Mouse (Mus musculus): ENCODE data around the gene Kcnb1.

Kcnb1 gene

DNA sequence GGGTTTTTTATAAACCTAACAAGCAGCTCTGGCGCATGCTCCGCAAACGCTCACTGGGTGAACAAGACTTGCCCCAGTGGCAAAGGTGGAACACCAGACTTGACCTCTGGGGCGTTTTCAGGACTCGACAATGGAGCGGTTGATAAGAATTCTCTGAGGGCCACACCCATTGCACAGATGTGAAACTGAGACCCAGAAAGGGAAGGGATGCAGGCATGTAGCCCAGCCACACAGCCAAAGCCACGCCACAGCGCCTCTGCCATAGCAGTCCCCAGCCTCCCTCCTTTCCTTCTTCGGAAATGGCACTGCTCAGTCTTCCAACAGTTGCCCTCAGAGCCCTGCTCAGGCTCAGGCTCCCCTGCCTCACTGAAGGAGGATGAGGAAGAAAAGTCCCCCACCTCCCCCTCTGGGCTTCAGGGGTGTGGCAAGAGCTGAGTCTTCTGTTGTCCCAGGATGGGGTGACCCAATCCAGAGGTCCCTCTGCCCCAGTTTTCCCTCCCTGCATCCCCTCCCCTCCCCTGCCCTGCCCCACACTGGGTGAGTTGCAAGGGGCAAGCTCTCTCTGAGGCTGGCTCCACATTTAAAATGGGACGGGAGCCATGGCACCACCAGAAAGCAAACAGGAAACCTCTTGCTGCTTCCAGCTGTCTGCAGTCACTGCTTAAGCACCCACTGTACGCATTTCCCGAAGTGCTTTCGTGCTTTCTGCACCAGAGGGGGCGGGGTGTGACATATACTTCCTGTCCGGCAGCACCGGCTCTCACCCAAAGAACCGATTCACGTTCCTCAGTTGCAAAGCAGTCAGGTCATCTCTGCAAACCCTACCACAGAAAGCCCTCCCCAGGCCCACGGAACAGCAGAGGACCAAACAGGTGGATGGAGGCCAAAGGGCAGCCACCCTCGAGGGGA is 61.0 kb downstream of the Kcnb1 start:
- ATAC-seq (ENCODE audit: low TSS enrichment) = no peak

DNA sequence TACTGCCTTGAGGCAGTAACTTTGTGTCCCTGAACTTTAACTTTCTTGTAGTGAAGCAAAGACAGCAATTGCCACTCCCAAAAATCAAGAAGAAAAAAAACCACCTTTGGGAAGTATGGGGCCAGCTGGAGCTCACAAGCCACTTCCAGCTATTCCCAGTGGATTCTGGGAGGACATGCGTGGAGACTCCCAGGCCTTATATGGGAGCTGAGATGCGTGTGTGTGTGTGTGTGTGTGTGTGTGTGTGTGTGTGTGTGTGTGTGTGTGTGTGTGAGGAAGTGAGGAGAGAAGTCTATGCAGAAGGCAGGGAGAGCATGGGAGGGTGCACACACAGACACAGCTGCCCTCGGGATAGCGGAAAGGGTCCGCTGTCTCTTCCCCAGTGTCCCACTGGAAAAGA is 62.6 kb downstream of the Kcnb1 start:
- no peak for ATAC-seq (ENCODE audit: low TSS enrichment)

DNA sequence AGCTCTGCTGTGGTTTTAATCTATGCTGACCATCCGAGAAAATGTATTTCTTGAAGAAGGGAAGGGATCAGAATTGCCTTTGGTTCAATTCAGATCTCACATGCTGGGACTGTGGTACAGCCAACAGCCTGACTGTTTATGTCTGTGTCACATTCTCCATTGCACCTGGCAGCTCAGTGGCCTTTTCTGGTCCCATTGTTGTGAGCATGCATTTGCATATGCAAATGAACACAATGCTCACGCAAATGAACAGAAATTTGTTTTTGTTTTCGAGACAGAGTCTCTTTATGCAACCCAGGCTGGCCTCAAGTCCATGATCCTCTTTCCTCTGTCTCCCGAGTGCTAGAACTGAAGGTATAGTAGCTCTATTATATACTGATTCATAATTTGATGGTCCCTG is 64.2 kb downstream of the Kcnb1 start:
- ATAC-seq (ENCODE audit: low TSS enrichment) = no peak

DNA sequence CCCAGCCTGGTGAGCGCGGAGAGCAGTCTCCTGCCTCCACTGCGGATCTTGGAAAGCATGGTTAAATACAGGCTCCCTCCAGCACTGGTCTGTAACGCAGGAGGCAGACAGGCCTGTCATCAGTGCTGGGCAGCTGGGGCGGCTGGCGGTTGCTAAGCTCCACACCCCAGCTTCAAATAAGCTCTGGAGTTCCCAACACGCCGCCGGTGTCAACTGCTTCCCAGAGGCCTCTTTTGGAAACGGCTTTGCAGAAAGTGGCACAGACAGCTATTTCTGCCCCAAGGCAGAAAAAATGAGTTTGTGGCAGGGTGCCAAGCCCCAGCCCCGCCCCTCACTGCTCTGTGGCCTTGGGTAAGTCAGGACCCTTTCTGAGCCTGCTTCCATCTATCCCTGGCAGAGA is 66.0 kb downstream of the Kcnb1 start:
- peak; percentile 66 for ATAC-seq (ENCODE audit: low TSS enrichment)

DNA sequence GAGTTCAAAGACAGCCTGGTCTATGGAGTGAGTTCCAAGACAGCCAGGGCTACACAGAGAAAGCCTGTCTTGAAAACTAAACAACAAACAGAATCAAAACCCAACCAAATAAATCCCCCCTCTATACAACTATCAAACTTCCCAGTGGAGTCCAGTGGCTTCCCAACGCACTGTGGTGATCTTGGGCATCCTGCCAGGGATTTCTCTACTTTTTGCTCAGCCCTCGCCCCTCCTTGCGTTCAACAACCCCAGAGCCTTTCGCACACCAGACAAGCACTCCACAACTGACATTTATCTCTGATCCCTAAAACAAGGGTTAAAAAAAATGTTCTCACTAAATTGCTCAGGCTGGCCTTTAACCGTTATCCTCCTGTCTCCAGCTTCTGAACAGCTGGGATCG is 67.2 kb downstream of the Kcnb1 start:
- ATAC-seq (ENCODE audit: low TSS enrichment) = no peak

DNA sequence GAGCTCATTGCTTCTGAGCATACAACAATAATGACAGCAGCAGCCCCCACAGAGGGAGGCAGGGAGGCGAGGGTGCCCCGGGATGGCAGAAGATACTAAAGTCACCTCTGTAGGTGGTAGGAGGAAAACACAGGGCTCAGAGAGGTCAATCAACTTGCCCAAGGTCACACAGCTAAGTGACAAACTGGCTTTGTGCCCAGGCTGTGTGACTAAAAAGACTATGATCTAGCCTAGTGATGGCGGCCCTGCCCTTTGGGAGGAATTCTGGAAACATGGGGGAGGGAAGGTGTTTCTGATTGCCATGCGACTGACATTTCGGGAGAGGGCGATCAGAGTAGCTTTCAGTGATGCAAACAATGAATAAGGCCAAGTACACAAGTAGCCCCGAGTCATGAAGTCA is 68.0 kb downstream of the Kcnb1 start:
- ATAC-seq (ENCODE audit: low TSS enrichment) = no peak

DNA sequence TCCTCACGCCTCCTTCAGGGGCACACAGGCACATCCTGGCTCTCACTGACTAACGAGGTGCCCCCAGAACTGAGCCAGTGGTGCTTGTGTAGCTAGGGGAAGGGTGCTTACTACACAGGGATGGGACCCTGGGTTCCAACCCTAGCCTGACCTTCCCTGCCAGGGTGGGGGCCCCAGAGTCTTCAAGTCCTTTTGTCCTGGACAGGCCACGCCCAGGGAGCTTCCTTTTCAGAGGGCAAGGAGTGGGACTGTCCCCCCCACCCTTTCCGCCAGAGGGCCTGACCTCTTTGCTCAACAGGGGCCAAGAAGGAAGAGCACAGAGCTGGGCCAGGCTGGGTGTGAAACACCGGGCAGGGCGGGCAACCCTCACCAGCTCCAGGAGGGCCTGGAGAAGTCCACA is 68.7 kb downstream of the Kcnb1 start:
- no peak for ATAC-seq (ENCODE audit: low TSS enrichment)

DNA sequence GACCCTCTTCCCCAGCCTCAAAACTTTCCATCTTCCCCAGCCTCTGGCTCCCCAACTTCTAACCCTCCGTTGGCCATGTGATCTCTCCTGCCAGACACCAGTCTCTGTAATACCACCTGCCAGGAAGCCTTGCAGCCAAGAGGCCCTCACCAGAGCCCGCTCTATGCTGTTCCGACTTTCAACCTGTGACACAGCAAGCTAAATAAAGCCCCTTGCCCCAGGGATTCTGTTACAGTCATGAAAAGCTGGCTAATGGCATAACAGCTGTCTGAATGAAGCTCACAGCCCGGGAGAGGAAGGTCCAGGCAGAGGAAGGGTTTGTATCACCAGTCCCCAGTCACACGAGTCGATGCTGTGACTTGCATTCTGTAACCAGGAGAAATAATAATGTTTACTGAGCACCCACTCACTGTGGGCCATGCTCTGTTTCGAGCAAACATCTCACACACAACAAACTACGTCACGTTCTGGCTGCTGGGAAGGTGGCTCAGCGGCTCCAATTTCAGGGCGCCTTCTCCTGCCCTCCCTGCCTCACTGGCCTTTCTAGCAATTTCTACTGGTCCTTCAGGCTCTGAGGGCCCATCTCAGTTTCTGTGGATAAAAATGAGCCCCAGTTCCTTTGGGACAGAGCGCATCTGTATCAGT is 69.6 kb downstream of the Kcnb1 start:
- ATAC-seq (ENCODE audit: low TSS enrichment) = no peak

DNA sequence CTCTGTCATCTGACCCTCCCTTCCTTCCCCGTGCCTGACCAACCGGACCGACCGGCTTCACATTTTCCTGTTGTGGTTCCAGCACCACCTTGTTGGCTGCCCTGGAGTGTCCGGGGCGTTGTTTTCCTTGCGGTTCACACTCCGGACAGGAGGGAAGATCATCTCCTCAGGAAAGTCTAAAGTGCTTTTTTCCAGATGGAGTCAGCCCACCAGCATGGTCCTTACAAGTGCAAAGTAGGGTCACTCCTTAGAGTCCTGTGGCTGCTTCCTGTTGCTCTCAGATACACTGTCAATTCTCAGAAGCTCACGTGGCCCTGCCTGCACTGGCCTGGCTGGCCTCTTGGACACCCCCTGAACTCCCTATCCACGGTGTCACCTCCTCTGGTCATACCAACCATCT is 71.9 kb downstream of the Kcnb1 start:
- no peak for ATAC-seq (ENCODE audit: low TSS enrichment)

DNA sequence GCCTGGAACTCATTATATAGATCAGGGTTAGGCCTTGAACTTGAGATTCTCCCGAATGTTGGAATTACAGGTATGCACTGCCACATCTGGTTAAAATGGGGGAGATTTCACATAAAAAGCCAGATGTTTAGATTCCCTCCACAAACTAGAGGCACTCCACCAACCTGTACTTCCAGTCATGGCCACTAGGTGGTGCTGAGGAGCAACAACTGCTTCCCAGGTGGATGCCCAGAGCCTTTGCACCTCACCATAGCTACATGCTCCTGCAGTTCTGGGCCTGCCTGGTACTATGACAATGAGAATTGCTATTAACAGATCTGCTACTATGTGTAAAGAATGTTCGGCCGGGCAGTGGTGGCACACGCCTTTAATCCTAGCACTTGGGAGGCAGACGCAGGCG is 77.2 kb downstream of the Kcnb1 start:
- peak; percentile 59 for ATAC-seq (ENCODE audit: low TSS enrichment)

DNA sequence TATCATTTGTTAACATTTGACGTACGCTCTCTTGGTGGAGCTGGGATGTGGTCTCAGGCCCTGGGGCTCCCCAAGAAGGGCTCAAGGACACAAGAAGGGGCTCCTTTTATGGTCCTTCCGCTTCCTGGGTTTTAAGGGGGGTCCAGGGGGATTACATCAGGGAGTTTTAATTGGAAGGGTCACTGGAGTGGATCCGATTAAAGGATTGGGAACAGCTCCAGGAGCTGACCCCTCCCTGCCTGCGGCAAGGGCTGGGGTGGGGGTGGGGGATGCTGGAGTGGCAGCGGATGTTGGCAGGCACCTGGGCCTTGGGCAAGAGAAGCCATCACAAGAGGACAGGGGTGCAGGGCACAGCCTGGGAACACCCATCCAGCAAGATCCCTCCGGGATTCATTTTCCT is 77.7 kb downstream of the Kcnb1 start:
- ATAC-seq (ENCODE audit: low TSS enrichment) = no peak

DNA sequence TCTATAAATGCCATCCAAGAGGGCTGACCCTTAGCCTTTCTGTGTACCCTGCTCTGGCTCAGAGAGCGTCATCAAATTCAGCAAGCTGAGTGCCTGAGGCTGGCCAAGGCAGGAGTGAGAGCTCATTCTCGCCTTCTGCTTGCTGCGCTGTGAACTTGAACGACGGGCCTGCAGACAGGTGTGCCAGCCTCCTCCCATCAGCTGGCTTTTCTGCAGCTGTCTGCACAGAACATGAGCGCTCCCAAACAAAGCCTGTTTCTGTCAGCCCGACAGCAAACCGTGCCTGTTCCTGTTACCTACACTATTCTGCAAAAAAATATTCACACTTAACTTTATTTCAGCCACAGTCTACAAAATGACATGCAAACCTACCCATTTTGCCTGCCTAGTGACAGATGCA is 80.4 kb downstream of the Kcnb1 start:
- ATAC-seq (ENCODE audit: low TSS enrichment) = 0 out of 2 replicates have a peak, but pooled peaks have one; percentile 13

DNA sequence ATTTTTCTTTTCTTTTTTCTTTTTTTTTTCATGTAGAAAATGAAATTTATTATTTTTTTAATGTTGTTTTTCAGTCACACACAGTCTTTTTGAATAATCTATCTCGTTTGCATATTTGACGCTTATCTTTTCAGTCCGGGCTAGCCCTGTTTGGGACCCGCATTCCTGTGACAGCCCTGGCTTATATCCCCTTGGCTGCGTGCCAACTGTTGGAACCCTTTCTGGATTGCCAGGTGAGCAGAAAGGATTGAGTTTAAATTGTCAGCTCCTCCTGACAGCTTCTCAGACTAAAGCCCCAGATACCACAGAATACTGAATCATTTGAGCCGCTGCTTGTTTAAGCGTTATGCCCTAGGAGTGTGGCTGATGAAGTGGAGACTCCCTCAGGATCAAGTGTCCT is 86.4 kb downstream of the Kcnb1 start:
- no peak for ATAC-seq (ENCODE audit: low TSS enrichment)

DNA sequence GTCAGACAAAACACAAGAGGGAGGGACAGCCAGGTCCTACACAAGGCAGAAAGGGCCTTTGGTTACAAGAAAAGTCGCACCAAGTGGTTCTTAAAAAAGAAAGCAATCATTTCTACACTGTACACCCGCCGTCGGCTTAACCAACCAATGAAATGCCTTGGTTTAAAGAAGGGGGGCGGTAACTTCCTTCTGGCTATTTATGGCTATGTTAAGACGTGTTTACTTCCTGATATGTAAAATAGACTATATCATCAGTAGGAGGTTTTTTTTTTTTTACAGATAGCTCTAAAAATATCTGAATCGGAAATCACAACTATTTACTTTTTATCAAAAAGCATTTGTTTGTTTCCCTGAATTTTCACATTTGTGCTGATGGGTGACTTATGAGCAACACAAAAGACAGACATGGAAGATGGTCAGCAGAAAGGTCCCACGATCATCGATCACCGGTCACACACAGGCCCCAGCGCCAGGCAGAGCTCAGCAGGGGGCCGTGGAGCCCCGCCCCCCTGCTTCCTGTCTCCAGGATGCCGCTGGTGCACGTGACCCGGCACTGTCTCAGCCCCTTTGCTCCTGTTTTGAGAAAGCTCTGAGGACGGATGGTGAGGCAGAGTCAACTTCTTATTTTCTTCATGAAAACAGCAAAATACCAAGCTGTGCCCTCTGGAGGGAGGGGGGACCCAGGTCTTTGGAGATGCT is 88.1 kb downstream of the Kcnb1 start:
- ATAC-seq (ENCODE audit: low TSS enrichment) = 0 out of 2 replicates have a peak, but pooled peaks have one; percentile 29

DNA sequence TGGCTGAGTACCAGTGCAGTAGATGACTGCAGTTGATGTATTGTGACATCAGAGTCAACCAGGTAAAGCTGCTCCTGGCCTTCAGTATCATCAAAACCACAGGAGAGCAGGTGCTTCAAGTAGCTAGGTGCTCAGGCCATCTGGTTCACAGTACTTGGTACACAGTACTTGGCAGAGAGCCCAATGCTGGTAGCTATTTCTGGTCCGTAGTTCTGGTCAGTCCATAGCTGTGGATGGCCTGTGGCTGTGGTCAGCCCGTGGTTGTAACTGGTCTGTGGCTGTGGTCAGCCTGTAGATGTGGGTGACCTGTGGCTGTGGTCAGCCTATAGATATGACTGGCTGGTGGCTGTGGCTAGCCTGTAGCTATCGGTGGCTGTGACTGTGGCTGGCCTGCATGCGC is 95.3 kb downstream of the Kcnb1 start:
- no peak for ATAC-seq (ENCODE audit: low TSS enrichment)

DNA sequence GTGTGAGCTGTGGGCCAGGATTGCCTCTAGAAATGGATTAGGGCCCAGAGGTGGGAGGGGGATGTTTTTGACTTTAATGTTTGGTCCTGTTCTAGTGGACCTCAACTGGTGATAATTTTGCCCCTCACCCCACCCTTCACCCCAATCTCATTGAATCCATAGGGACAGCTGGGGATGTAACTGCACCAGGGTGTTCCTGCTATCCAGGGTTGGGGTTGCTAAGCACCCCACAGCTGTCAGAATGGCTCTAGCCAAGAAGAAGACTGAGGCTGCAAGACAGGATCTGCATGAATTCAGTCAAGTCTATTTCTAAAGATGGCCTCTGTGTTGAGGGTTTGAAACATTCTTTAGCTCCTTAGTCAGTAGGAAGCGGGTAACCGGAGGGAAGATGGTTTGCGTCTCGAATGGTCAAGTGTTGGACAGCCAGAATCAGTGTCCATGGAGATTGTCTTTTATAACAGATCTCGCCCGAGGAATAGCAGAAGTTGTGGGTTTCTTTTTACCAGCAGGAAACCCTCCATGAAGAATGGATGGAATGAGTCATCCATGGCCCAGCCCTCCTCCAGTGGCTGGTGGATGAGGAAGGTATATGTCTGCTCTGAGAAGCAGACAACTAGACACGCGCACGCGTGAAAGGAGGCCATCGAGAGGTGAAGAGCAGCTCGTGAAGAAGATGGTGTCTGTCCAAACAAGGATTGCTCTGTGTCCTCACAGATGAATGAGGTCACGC is 96.6 kb downstream of the Kcnb1 start:
- 0 out of 2 replicates have a peak, but pooled peaks have one; percentile 34 for ATAC-seq (ENCODE audit: low TSS enrichment)

DNA sequence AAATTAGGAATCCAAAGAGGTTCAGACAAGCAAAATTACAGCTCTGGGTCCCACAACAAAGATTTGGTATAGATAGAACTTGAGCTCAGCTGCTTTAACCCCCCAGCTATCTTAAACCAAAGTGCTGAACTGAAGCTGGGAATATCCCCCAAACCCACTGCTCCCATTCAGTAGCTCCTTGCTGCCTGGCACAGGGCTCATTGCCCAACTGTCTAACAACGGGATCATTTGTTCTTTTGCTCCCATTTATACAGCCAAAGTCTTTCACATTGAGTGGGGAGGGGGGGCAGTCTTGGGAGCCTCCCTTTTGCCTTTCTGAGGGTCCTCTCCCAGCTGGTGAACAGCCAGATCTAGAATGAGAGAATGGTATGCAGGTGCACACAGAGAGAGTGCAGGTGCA is 99.7 kb downstream of the Kcnb1 start:
- no peak for ATAC-seq (ENCODE audit: low TSS enrichment)

DNA sequence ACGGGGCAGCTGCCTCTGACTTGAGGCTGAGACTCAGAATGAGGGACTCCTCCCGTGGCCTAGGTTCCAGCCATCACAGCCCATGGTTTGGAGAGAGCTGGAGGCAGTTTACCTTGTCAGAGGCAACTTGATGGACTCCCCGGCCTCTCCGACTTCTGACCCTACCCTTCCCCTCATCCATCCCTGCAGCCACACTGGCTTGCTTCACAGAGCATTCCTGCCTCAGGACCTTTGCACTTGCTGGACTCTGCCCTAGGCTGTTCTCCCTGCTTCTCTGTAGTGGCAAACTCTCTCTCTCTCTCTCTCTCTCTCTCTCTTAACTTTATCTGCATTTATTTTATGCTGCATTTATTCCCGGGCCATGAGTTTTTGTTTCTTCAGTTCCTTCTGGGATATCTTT is 103.1 kb downstream of the Kcnb1 start:
- no peak for ATAC-seq (ENCODE audit: low TSS enrichment)

DNA sequence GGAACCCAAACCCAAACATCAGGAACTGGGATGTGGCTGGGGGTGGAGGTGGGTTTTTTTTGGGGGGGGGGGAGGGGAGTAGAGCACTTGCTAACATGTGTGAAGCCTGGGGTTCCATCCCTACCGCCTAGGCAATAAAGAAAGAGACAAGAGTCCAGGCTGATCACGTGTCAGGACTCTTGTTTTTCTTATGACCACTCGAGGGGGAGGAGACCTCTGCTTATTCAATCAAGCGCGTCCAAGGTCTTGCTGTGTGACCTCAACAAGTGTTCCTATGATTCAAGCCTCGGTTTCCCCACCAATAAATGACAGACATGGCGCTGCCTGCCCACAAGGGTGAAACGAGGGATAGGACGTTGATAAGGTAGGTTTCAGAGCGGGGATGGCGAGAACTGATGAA is 103.9 kb downstream of the Kcnb1 start:
- ATAC-seq (ENCODE audit: low TSS enrichment) = no peak

DNA sequence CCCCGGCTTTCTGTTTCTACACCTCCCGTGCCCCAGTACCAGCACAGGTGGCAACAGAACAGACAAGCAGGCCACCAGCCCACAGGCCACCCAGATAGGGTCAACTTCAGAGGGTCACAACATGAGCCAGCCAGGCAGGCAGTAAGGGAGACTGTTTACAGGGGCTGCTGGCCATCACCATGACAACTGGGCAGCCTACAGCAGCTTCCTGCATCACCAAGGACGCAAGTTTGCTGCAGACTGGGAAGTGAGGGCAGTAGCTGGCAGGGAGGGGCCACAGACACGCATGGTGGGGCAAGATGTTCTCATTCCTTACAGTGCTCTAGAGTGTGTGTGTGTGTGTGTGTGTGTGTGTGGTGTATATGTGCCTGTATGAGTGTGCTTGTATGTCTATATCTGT is 108.3 kb downstream of the Kcnb1 start:
- no peak for ATAC-seq (ENCODE audit: low TSS enrichment)

DNA sequence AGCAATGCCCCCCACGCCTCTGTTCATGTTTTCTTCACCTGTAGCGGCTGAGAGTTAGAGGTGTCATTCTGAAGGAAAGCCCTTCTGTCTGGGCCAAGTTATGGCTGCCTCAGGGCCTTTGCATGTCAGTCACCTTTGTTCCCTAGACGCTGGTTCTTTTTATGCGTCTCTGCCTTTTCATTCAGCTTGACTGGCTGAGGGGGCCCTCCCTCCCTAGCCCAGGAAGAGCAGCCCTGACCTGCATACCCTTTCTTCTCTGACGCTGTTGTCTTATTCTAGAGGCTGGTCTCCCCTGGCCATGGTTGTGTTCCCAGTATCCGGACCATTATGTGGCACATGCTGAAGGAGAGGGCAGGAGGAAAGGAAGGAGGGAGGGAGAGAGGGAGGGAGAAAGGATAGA is 108.8 kb downstream of the Kcnb1 start:
- no peak for ATAC-seq (ENCODE audit: low TSS enrichment)

DNA sequence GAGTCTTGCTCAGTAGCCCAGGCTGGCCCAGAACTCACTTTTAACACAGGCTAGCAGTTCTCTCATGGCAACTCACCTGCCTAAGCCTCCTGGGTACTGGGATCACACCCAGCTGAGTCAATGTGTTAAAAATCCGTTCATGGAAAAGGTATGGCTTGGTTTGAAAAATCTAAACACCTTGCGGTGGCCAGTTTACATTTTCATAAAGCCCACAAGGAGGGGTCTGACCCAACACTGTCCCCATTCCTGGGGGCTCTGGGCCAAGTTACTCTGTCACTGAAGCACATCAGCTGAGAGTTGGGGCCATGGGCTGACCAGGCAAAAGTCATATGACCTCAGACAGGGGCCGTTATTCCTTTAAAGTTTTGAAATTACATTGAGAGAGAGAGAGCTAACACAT is 109.6 kb downstream of the Kcnb1 start:
- ATAC-seq (ENCODE audit: low TSS enrichment) = no peak
